Mouse (Mus musculus): ENCODE results near the gene Coq9. TPM values are rescaled to one million over a fixed set of nuclear protein-coding genes. Genes with fewer than 3 reads are reported as not detected.
"Not testable (repeated sequence)": the region's sequence is repeated elsewhere in the genome, so short reads cannot be mapped to it uniquely, and the experiment has no call there.

Gene Coq9
- polyA plus RNA-seq, 1 experiment from 2014 or later = 59.6 TPM

DNA sequence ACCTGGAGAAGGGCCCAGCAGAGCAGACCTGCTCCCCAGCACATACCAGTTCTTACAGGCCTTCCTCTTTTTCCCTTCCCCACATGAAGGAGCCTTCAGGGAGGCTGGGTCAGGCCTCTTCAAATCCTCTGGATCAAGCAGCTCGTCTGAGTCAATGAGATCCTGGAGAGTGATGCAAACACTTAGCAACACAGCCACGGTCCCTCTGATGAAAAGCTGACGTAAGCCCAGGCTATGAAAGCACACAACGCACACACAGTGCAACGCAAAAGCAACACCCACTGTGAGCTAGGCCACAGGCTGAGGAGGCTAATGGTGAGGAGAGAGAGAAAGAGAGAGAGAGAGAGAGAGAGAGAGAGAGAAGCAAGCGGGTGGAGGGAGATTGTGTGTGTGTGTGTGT is 13.0 kb upstream of the Coq9 start:
- Histone ChIP-seq H3K27ac (replicated peaks) (no peak overlapping the region), H3K9me3 (no peaks in the 10 kb centered on the region), H3K36me3 (peaks cover 45% of the 10 kb centered on the region), H3K27me3 (no peaks in the 10 kb centered on the region), H3K4me2 (no peak overlapping the region), H3K4me1 (replicated peaks) (no peaks in the 10 kb centered on the region), H3K4me3 (no peak overlapping the region), H3K9ac (no peak overlapping the region)
- WGBS = 87% methylated on average over 6 of the region's 6 CpGs
- ATAC-seq (ENCODE audit: low FRiP score, low read depth) = no peak

- peaks cover 46% of the 10 kb centered on the region for H3K36me3 ChIP-seq
- WGBS = 98% methylated on average over 5 of the region's 5 CpGs
Measured at GRCm38 (mm10) chr8:94826210-94826609, 11.9 kb upstream of the Coq9 start.

GRCm38 (mm10) chr8:94828284-94828683 is 9.8 kb upstream of the Coq9 start:
- Histone ChIP-seq H3K4me3 (no peak overlapping the region), H3K4me2 (no peak overlapping the region), H3K9me3 (no peaks in the 10 kb centered on the region), H3K36me3 (peaks cover 42% of the 10 kb centered on the region), H3K27me3 (no peaks in the 10 kb centered on the region), H3K4me1 (replicated peaks) (no peaks in the 10 kb centered on the region; the same call in 1 of the 2 replicates), H3K27ac (replicated peaks) (no peak overlapping the region), H3K9ac (no peak overlapping the region)
- no peak for ATAC-seq (ENCODE audit: low FRiP score, low read depth)
- WGBS = 88% methylated on average over 6 of the region's 6 CpGs

More at GRCm38 (mm10) chr8:94826210-94826609, 11.9 kb upstream of the Coq9 start:
- Histone ChIP-seq H3K4me2 (no peak overlapping the region), H3K27me3 (no peaks in the 10 kb centered on the region), H3K4me3 (no peak overlapping the region), H3K9ac (no peak overlapping the region), H3K27ac (replicated peaks) (no peak overlapping the region), H3K9me3 (no peaks in the 10 kb centered on the region), H3K4me1 (replicated peaks) (no peaks in the 10 kb centered on the region)
- no peak for ATAC-seq (ENCODE audit: low FRiP score, low read depth)

DNA sequence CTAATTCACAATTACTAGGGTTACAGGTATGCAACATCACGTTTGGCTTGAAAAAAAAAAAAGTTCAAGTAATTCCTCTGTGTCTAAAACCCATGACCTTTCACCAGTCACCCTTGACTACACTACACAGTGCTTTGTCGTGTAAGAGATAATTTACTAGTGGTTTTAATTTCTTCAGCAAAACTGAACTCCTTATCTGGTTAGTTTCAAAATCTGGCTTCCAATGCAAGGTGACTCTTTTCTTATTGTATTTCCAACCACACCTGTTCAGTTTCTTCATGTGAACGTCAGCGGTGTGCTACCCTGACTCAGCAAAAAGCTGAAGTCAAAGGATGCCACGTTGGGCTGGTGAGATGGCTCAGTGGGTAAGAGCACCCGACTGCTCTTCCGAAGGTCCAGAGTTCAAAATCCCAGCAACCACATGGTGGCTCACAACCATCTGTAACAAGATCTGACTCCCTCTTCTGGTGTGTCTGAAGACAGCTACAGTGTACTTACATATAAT is 4.2 kb upstream of the Coq9 start:
- not testable (repeated sequence) for ATAC-seq (ENCODE audit: low FRiP score, low read depth); H3K9me3 ChIP-seq; H3K27ac ChIP-seq (replicated peaks); H3K9ac ChIP-seq; H3K27me3 ChIP-seq; H3K4me3 ChIP-seq; H3K4me2 ChIP-seq
- H3K36me3 ChIP-seq = peaks cover 10% of the 10 kb centered on the region
- H3K4me1 ChIP-seq (replicated peaks) = peaks cover 14% of the 10 kb centered on the region
- 80% methylated on average over 7 of the region's 7 CpGs for WGBS

- not testable (repeated sequence) for H3K36me3 ChIP-seq; H3K27me3 ChIP-seq; H3K4me2 ChIP-seq; H3K27ac ChIP-seq (replicated peaks); H3K9ac ChIP-seq; H3K9me3 ChIP-seq; ATAC-seq (ENCODE audit: low FRiP score, low read depth); H3K4me3 ChIP-seq
- peaks cover 18% of the 10 kb centered on the region for H3K4me1 ChIP-seq (replicated peaks)
- WGBS = 95% methylated on average over 13 of the region's 13 CpGs
Measured at GRCm38 (mm10) chr8:94835751-94836150, 2.4 kb upstream of the Coq9 start.

GRCm38 (mm10) chr8:94836456-94837240 is 1.5 kb upstream of the Coq9 start:
- peaks cover under 1% of the 10 kb centered on the region for H3K36me3 ChIP-seq

DNA sequence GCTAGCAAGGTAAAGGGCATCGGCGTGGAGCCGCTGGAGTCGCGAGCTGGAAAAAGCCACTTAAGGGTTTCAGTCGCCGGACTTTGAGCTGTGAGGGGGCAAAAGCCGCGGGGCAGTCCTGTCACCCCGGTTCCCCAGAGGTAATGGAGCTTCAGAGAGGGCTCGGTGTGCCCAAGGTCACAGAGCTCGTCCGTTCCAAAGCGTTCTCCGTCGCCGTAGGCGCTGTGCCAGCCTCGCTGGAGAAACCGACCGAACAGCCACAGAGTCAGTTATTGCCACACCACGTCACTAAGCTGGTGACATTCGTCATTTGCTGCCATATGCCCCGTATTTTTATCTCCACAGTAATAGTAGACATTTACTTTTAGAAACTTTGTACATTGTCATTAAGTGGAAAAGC is 479 bp downstream of the Coq9 start:
- Histone ChIP-seq H3K27me3 (no peaks in the 10 kb centered on the region), H3K4me3 (peak overlapping the region; percentile 95), H3K9me3 (no peaks in the 10 kb centered on the region), H3K36me3 (no peaks in the 10 kb centered on the region), H3K4me2 (peak overlapping the region; percentile 80), H3K9ac (peak overlapping the region; percentile 89), H3K4me1 (replicated peaks) (peaks cover 18% of the 10 kb centered on the region), H3K27ac (replicated peaks) (peak overlapping the region; percentile 95)
- ATAC-seq (ENCODE audit: low FRiP score, low read depth) = peak; percentile 49
- WGBS = 0% methylated on average over 24 of the region's 24 CpGs

More at GRCm38 (mm10) chr8:94836456-94837240, 1.5 kb upstream of the Coq9 start:
- Histone ChIP-seq H3K9ac (no peak overlapping the region), H3K27me3 (no peaks in the 10 kb centered on the region), H3K4me1 (replicated peaks) (peaks cover 18% of the 10 kb centered on the region), H3K4me2 (peak overlapping the region; percentile 80), H3K27ac (replicated peaks) (no peak overlapping the region), H3K9me3 (no peaks in the 10 kb centered on the region), H3K4me3 (peak overlapping the region; percentile 95)
- 74% methylated on average over 11 of the region's 11 CpGs for WGBS
- ATAC-seq (ENCODE audit: low FRiP score, low read depth) = no peak

DNA sequence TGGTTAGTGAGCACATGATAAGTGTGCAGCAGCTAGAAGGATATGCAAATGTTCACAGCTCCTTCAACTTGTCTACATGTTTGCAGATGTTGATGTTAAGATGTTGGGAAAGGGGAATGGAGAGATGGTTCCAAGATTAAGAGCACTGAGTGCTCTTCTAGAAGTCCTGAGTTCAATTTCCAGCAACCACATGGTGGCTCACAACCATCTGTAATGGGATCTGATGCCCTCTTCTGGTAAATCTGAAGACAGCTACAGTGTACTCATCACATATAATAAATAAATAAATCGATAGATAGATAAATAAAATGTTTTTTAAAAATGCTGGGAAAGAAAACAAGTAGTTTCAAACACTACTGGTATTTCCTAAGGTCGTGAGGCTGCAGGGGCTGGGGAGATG is 3.1 kb downstream of the Coq9 start:
- 59% methylated on average over 2 of the region's 2 CpGs for WGBS
- Histone ChIP-seq H3K27ac (replicated peaks) (no peak overlapping the region), H3K27me3 (no peaks in the 10 kb centered on the region), H3K4me2 (no peak overlapping the region), H3K9ac (no peak overlapping the region), H3K4me3 (no peak overlapping the region), H3K4me1 (replicated peaks) (peaks cover 18% of the 10 kb centered on the region), H3K36me3 (peaks cover 14% of the 10 kb centered on the region), H3K9me3 (no peaks in the 10 kb centered on the region)
- ATAC-seq (ENCODE audit: low FRiP score, low read depth) = no peak

DNA sequence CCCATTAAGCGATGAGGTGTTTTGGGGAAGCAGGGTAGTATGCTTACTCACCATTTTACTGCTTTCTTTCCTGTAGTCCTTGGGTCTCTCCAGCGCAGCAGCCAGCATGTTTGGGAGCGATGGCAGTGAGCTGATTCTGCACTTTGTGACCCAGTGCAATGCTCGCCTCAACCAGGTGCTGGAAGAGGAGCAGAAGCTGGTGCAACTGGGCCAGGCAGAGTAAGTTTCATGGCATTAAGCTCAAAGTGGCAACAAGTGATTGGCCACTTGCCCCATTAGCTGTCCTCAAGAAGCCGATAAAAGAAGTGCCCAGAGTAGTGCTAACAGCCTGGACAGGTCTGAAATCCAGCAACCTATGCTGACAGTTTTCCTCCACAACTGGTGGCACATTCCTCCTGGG is 11.9 kb downstream of the Coq9 start:
- ATAC-seq (ENCODE audit: low FRiP score, low read depth) = no peak
- H3K27me3 ChIP-seq = no peaks in the 10 kb centered on the region
- no peak overlapping the region for H3K4me2 ChIP-seq
- no peak overlapping the region for H3K27ac ChIP-seq (replicated peaks)
- peaks cover 67% of the 10 kb centered on the region for H3K36me3 ChIP-seq
- 95% methylated on average over 5 of the region's 5 CpGs for WGBS
- no peak overlapping the region for H3K9ac ChIP-seq
- H3K9me3 ChIP-seq = no peaks in the 10 kb centered on the region
- no peak overlapping the region for H3K4me3 ChIP-seq
- H3K4me1 ChIP-seq (replicated peaks) = no peaks in the 10 kb centered on the region

DNA sequence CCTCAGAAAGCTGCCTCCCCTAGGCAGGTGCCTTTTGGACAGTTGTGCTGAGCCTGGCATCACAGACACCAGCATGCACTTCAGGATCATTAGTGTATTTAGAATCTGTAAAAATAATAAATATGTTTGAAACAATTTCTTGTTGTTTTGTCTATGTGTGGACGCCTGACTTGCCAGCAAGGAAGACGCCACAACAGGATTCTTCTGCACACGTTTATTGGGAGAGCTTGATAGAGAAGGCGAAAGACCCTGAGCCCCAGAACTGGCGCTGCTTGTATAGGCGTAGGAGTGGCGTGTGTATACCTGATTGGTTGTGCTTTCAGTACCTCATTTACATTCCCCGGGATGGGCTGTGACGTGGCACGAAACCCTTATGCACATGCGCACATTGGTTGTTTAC is 16.6 kb downstream of the Coq9 start:
- not testable (repeated sequence) for H3K4me2 ChIP-seq; H3K27ac ChIP-seq (replicated peaks); ATAC-seq (ENCODE audit: low FRiP score, low read depth); H3K4me3 ChIP-seq; H3K27me3 ChIP-seq; H3K9me3 ChIP-seq; H3K9ac ChIP-seq
- H3K36me3 ChIP-seq = peaks cover 43% of the 10 kb centered on the region
- 90% methylated on average over 11 of the region's 11 CpGs for WGBS
- peaks cover 19% of the 10 kb centered on the region for H3K4me1 ChIP-seq (replicated peaks)

DNA sequence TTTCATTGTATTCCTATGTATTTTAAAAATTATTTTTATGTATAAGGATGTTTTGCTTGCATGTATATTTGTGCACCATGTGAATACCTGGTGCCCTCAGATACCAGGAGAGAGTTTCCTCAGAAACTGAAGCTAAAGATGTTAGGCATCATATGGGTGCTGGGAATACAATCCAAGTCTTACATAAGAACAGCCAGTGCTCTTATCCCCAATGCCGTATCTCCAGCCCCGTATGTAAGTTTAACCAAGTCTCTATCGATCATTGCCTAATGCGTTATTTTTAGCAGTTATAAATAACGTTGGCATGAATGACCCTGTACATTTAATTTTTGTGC is 18.9 kb downstream of the Coq9 start:
- peak overlapping the region; percentile 97 for H3K9ac ChIP-seq
- H3K4me2 ChIP-seq = peak overlapping the region; percentile 33
- peak; percentile 20; the same call in 1 of the 2 replicates for ATAC-seq (ENCODE audit: low FRiP score, low read depth)
- peaks cover 19% of the 10 kb centered on the region for H3K4me1 ChIP-seq (replicated peaks)
- WGBS = 27% methylated on average over 5 of the region's 5 CpGs
- H3K36me3 ChIP-seq = peaks cover 30% of the 10 kb centered on the region
- H3K9me3 ChIP-seq = no peaks in the 10 kb centered on the region
- no peak overlapping the region for H3K27ac ChIP-seq (replicated peaks)
- peak overlapping the region; percentile 93; the same call in 1 of the 2 replicates for H3K4me3 ChIP-seq
- H3K27me3 ChIP-seq = no peaks in the 10 kb centered on the region

- no peaks in the 10 kb centered on the region for H3K27me3 ChIP-seq
- ATAC-seq (ENCODE audit: low FRiP score, low read depth) = peak; percentile 84
- H3K4me3 ChIP-seq = peak within 1 kb of the TSS; percentile 93
- WGBS = under 1% methylated on average over 68 of the region's 68 CpGs
- H3K4me2 ChIP-seq = peak within 1 kb of the TSS; percentile 64
- H3K36me3 ChIP-seq = peaks cover 28% of the 10 kb centered on the region
- H3K9me3 ChIP-seq = no peaks in the 10 kb centered on the region
- H3K4me1 ChIP-seq (replicated peaks) = peaks cover 19% of the 10 kb centered on the region
- peak within 1 kb of the TSS; percentile 81 for H3K27ac ChIP-seq (replicated peaks)
- peak within 1 kb of the TSS; percentile 97 for H3K9ac ChIP-seq
Measured at GRCm38 (mm10) chr8:94857346-94858173, 19.4 kb downstream of the Coq9 start, which contains the start of gene Polr2c. TSS of gene Polr2c (plus strand) at chr8:94857450.

Measured in hindbrain, embryonic 15.5 days (tissue).